Mouse (Mus musculus): ENCODE measurements around the gene Ccdc34. TPM values are rescaled to one million over a fixed set of nuclear protein-coding genes. Genes with fewer than 3 reads are reported as not detected.
"Not testable (repeated sequence)": the region's sequence is repeated elsewhere in the genome, so short reads cannot be mapped to it uniquely, and the experiment has no call there.

Ccdc34 gene
- polyA plus RNA-seq, 1 experiment from 2014 or later = 28.3 TPM

- no peak for ATAC-seq (ENCODE audit: low FRiP score)
- H3K4me1 ChIP-seq = no peaks in the 10 kb centered on the region
- H3K9ac ChIP-seq (replicated peaks) = no peak overlapping the region
- 98% methylated on average over 2 of the region's 2 CpGs for WGBS
- no peak overlapping the region for H3K27ac ChIP-seq (replicated peaks)
- H3K27me3 ChIP-seq (replicated peaks) = no peaks in the 10 kb centered on the region
- H3K4me3 ChIP-seq (replicated peaks) = no peak overlapping the region
- no peaks in the 10 kb centered on the region for H3K9me3 ChIP-seq (replicated peaks)
- H3K4me2 ChIP-seq = no peak overlapping the region
- H3K36me3 ChIP-seq = no peaks in the 10 kb centered on the region
These were observed 111.8 kb downstream of the Ccdc34 start for GRCm38 (mm10) chr2:110129396-110129795.

- Histone ChIP-seq H3K36me3 (no peaks in the 10 kb centered on the region), H3K27ac (replicated peaks) (no peak overlapping the region), H3K4me2 (no peak overlapping the region), H3K9ac (replicated peaks) (no peak overlapping the region), H3K9me3 (replicated peaks) (no peaks in the 10 kb centered on the region), H3K4me3 (replicated peaks) (no peak overlapping the region), H3K4me1 (no peaks in the 10 kb centered on the region), H3K27me3 (replicated peaks) (no peaks in the 10 kb centered on the region)
- WGBS = 52% methylated on average over 2 of the region's 2 CpGs
- no peak for ATAC-seq (ENCODE audit: low FRiP score)
These were observed 114.0 kb downstream of the Ccdc34 start for GRCm38 (mm10) chr2:110131573-110131972.

GRCm38 (mm10) chr2:110133356-110134115 is 115.9 kb downstream of the Ccdc34 start:
- H3K27ac ChIP-seq (replicated peaks) = no peak overlapping the region
- 81% methylated on average over 3 of the region's 3 CpGs for WGBS
- H3K9me3 ChIP-seq (replicated peaks) = no peaks in the 10 kb centered on the region
- no peaks in the 10 kb centered on the region for H3K36me3 ChIP-seq
- no peak overlapping the region for H3K9ac ChIP-seq (replicated peaks)
- H3K4me2 ChIP-seq = no peak overlapping the region
- no peaks in the 10 kb centered on the region for H3K4me1 ChIP-seq
- H3K27me3 ChIP-seq (replicated peaks) = no peaks in the 10 kb centered on the region
- H3K4me3 ChIP-seq (replicated peaks) = no peak overlapping the region
- no peak for ATAC-seq (ENCODE audit: low FRiP score)

- 45% methylated on average over 2 of the region's 2 CpGs for WGBS
- H3K4me1 ChIP-seq = no peaks in the 10 kb centered on the region
- no peaks in the 10 kb centered on the region for H3K9me3 ChIP-seq (replicated peaks)
- no peaks in the 10 kb centered on the region for H3K27me3 ChIP-seq (replicated peaks)
- H3K36me3 ChIP-seq = no peaks in the 10 kb centered on the region
- no peak for ATAC-seq (ENCODE audit: low FRiP score)
- no peak overlapping the region for H3K4me2 ChIP-seq
- H3K9ac ChIP-seq (replicated peaks) = no peak overlapping the region
- no peak overlapping the region for H3K27ac ChIP-seq (replicated peaks)
- H3K4me3 ChIP-seq (replicated peaks) = no peak overlapping the region
These were observed 117.4 kb downstream of the Ccdc34 start for GRCm38 (mm10) chr2:110134765-110135594.

GRCm38 (mm10) chr2:110137291-110137690 is 119.7 kb downstream of the Ccdc34 start:
- Histone ChIP-seq H3K36me3 (no peaks in the 10 kb centered on the region), H3K9ac (replicated peaks) (no peak overlapping the region), H3K4me3 (replicated peaks) (no peak overlapping the region), H3K4me1 (no peaks in the 10 kb centered on the region), H3K4me2 (no peak overlapping the region), H3K27me3 (replicated peaks) (no peaks in the 10 kb centered on the region), H3K9me3 (replicated peaks) (no peaks in the 10 kb centered on the region), H3K27ac (replicated peaks) (no peak overlapping the region)
- ATAC-seq (ENCODE audit: low FRiP score) = no peak
- WGBS = 55% methylated on average over 1 of the region's 1 CpGs

GRCm38 (mm10) chr2:110138096-110138495 is 120.5 kb downstream of the Ccdc34 start:
- Histone ChIP-seq H3K27ac (replicated peaks) (no peak overlapping the region), H3K27me3 (replicated peaks) (no peaks in the 10 kb centered on the region), H3K9me3 (replicated peaks) (no peaks in the 10 kb centered on the region), H3K4me2 (no peak overlapping the region), H3K36me3 (no peaks in the 10 kb centered on the region), H3K4me3 (replicated peaks) (no peak overlapping the region), H3K4me1 (no peaks in the 10 kb centered on the region), H3K9ac (replicated peaks) (no peak overlapping the region)
- no peak for ATAC-seq (ENCODE audit: low FRiP score)
- 95% methylated on average over 1 of the region's 1 CpGs for WGBS

- not testable (repeated sequence) for H3K4me1 ChIP-seq; H3K4me3 ChIP-seq (replicated peaks); ATAC-seq (ENCODE audit: low FRiP score); H3K27ac ChIP-seq (replicated peaks); H3K27me3 ChIP-seq (replicated peaks); H3K9ac ChIP-seq (replicated peaks); H3K36me3 ChIP-seq; H3K4me2 ChIP-seq; H3K9me3 ChIP-seq (replicated peaks)
These were observed 130.4 kb downstream of the Ccdc34 start for GRCm38 (mm10) chr2:110147980-110148379.

- ATAC-seq (ENCODE audit: low FRiP score) = no peak
These were observed 131.6 kb downstream of the Ccdc34 start for GRCm38 (mm10) chr2:110149246-110149645.

GRCm38 (mm10) chr2:110156321-110156720 is 138.7 kb downstream of the Ccdc34 start:
- H3K9me3 ChIP-seq (replicated peaks) = no peaks in the 10 kb centered on the region
- H3K27me3 ChIP-seq (replicated peaks) = no peaks in the 10 kb centered on the region
- H3K9ac ChIP-seq (replicated peaks) = no peak overlapping the region
- no peak overlapping the region for H3K4me3 ChIP-seq (replicated peaks)
- no peaks in the 10 kb centered on the region for H3K36me3 ChIP-seq
- no peak overlapping the region for H3K27ac ChIP-seq (replicated peaks)
- H3K4me2 ChIP-seq = no peak overlapping the region
- no peak for ATAC-seq (ENCODE audit: low FRiP score)
- H3K4me1 ChIP-seq = no peaks in the 10 kb centered on the region
- WGBS = 96% methylated on average over 2 of the region's 2 CpGs

More at GRCm38 (mm10) chr2:110149246-110149645, 131.6 kb downstream of the Ccdc34 start:
- Histone ChIP-seq H3K9me3 (replicated peaks) (no peaks in the 10 kb centered on the region), H3K9ac (replicated peaks) (no peak overlapping the region), H3K27ac (replicated peaks) (no peak overlapping the region), H3K4me3 (replicated peaks) (no peak overlapping the region), H3K4me1 (no peaks in the 10 kb centered on the region), H3K27me3 (replicated peaks) (no peaks in the 10 kb centered on the region), H3K36me3 (no peaks in the 10 kb centered on the region), H3K4me2 (no peak overlapping the region)

- ATAC-seq (ENCODE audit: low FRiP score) = no peak
- Histone ChIP-seq H3K9ac (replicated peaks) (no peak overlapping the region), H3K36me3 (no peaks in the 10 kb centered on the region), H3K27ac (replicated peaks) (no peak overlapping the region), H3K4me3 (replicated peaks) (no peak overlapping the region), H3K9me3 (replicated peaks) (no peaks in the 10 kb centered on the region), H3K4me1 (no peaks in the 10 kb centered on the region), H3K27me3 (replicated peaks) (no peaks in the 10 kb centered on the region), H3K4me2 (no peak overlapping the region)
- WGBS = 94% methylated on average over 4 of the region's 4 CpGs
These were observed 147.4 kb downstream of the Ccdc34 start for GRCm38 (mm10) chr2:110165003-110165402.

GRCm38 (mm10) chr2:110167694-110168093 is 150.1 kb downstream of the Ccdc34 start:
- no peak overlapping the region for H3K4me3 ChIP-seq (replicated peaks)
- H3K36me3 ChIP-seq = no peaks in the 10 kb centered on the region
- no peaks in the 10 kb centered on the region for H3K27me3 ChIP-seq (replicated peaks)
- no peaks in the 10 kb centered on the region for H3K9me3 ChIP-seq (replicated peaks)
- no peak overlapping the region for H3K9ac ChIP-seq (replicated peaks)
- no peaks in the 10 kb centered on the region for H3K4me1 ChIP-seq
- no peak overlapping the region for H3K4me2 ChIP-seq
- 62% methylated on average over 4 of the region's 4 CpGs for WGBS
- H3K27ac ChIP-seq (replicated peaks) = no peak overlapping the region
- ATAC-seq (ENCODE audit: low FRiP score) = no peak

GRCm38 (mm10) chr2:110168361-110168760 is 150.7 kb downstream of the Ccdc34 start:
- no peak overlapping the region for H3K4me2 ChIP-seq
- H3K9me3 ChIP-seq (replicated peaks) = no peaks in the 10 kb centered on the region
- no peak for ATAC-seq (ENCODE audit: low FRiP score)
- H3K27me3 ChIP-seq (replicated peaks) = no peaks in the 10 kb centered on the region
- no peaks in the 10 kb centered on the region for H3K36me3 ChIP-seq
- H3K4me3 ChIP-seq (replicated peaks) = no peak overlapping the region
- H3K27ac ChIP-seq (replicated peaks) = no peak overlapping the region
- 0 out of 2 replicates have a peak, but pooled peaks cover 3% of the 10 kb centered on the region for H3K4me1 ChIP-seq
- H3K9ac ChIP-seq (replicated peaks) = no peak overlapping the region

Data from neural tube, embryonic 15.5 days (tissue).